Mouse (Mus musculus): Measurements from ENCODE around the gene Mfsd2b. TPM values are rescaled to one million over a fixed set of nuclear protein-coding genes. Genes with fewer than 3 reads are reported as not detected.
"Not testable (repeated sequence)": the region's sequence is repeated elsewhere in the genome, so short reads cannot be mapped to it uniquely, and the experiment has no call there.

Gene Mfsd2b
- 0.81 and 1.3 TPM in 2 replicates for polyA plus RNA-seq (2014; fragmentation: Nextera tagmentation; extraction: Ambion mirVana)

GRCm38 (mm10) chr12:4874161-4874927 lies at the start of gene Mfsd2b:
TSS of gene Mfsd2b (minus strand) at chr12:4874359.
- WGBS = 5% methylated on average over 24 of the region's 24 CpGs
- no peak within 1 kb of the TSS for H3K27ac ChIP-seq (ENCODE audit: low read depth, low read length)
- peak within 1 kb of the TSS; percentile 47 for H3K9ac ChIP-seq (ENCODE audit: low read depth, low read length)
- no peaks in the 10 kb centered on the region for H3K36me3 ChIP-seq (ENCODE audit: control insufficient read depth, insufficient read depth, low read length)
- H3K9me3 ChIP-seq (ENCODE audit: control insufficient read depth, low read length) = no peaks in the 10 kb centered on the region
- H3K4me2 ChIP-seq (replicated peaks; ENCODE audit: low read depth, low read length) = peak within 1 kb of the TSS; percentile 62
- H3K27me3 ChIP-seq (ENCODE audit: control insufficient read depth, insufficient read depth, low read length) = no peaks in the 10 kb centered on the region
- H3K4me3 ChIP-seq (ENCODE audit: low read length) = peak within 1 kb of the TSS; percentile 33
- peak; percentile 91 for ATAC-seq (ENCODE audit: low FRiP score, low TSS enrichment)
- no peaks in the 10 kb centered on the region for H3K4me1 ChIP-seq (ENCODE audit: control insufficient read depth, insufficient read depth, low read length)

- ATAC-seq (ENCODE audit: low FRiP score, low TSS enrichment) = peak; percentile 74
- Histone ChIP-seq H3K4me2 (replicated peaks; ENCODE audit: low read depth, low read length) (peak overlapping the region; percentile 67), H3K4me3 (ENCODE audit: low read length) (peak overlapping the region; percentile 66), H3K27ac (ENCODE audit: low read depth, low read length) (peak overlapping the region; percentile 96), H3K9me3 (ENCODE audit: control insufficient read depth, low read length) (no peaks in the 10 kb centered on the region), H3K4me1 (ENCODE audit: control insufficient read depth, insufficient read depth, low read length) (no peaks in the 10 kb centered on the region), H3K9ac (ENCODE audit: low read depth, low read length) (peak overlapping the region; percentile 99), H3K36me3 (ENCODE audit: control insufficient read depth, insufficient read depth, low read length) (no peaks in the 10 kb centered on the region), H3K27me3 (ENCODE audit: control insufficient read depth, insufficient read depth, low read length) (no peaks in the 10 kb centered on the region)
- under 1% methylated on average over 42 of the region's 48 CpGs for whole genome bisulfite sequencing
Observed at GRCm38 (mm10) chr12:4917805-4918591, 43.8 kb upstream of the Mfsd2b start.

GRCm38 (mm10) chr12:4916994-4917804 lies 43.0 kb upstream of the Mfsd2b start, which contains the start of gene Atad2b:
TSS of gene Atad2b (plus strand) at chr12:4917353.
- no peaks in the 10 kb centered on the region for H3K4me1 ChIP-seq (ENCODE audit: control insufficient read depth, insufficient read depth, low read length)
- peak within 1 kb of the TSS; percentile 67 for H3K4me2 ChIP-seq (replicated peaks; ENCODE audit: low read depth, low read length)
- H3K27me3 ChIP-seq (ENCODE audit: control insufficient read depth, insufficient read depth, low read length) = no peaks in the 10 kb centered on the region
- peak within 1 kb of the TSS; percentile 96 for H3K27ac ChIP-seq (ENCODE audit: low read depth, low read length)
- peak within 1 kb of the TSS; percentile 99 for H3K9ac ChIP-seq (ENCODE audit: low read depth, low read length)
- WGBS = 1% methylated on average over 80 of the region's 89 CpGs
- H3K4me3 ChIP-seq (ENCODE audit: low read length) = peak within 1 kb of the TSS; percentile 66
- H3K36me3 ChIP-seq (ENCODE audit: control insufficient read depth, insufficient read depth, low read length) = no peaks in the 10 kb centered on the region
- peak; percentile 99 for ATAC-seq (ENCODE audit: low FRiP score, low TSS enrichment)
- H3K9me3 ChIP-seq (ENCODE audit: control insufficient read depth, low read length) = no peaks in the 10 kb centered on the region

- WGBS = 87% methylated on average over 3 of the region's 3 CpGs
- ATAC-seq (ENCODE audit: low FRiP score, low TSS enrichment) = no peak
Observed at GRCm38 (mm10) chr12:4914944-4915343, 40.8 kb upstream of the Mfsd2b start.

GRCm38 (mm10) chr12:4914441-4914840 lies 40.3 kb upstream of the Mfsd2b start:
- Histone ChIP-seq H3K4me1 (ENCODE audit: control insufficient read depth, insufficient read depth, low read length) (no peaks in the 10 kb centered on the region), H3K4me3 (ENCODE audit: low read length) (no peak overlapping the region), H3K27ac (ENCODE audit: low read depth, low read length) (no peak overlapping the region), H3K36me3 (ENCODE audit: control insufficient read depth, insufficient read depth, low read length) (no peaks in the 10 kb centered on the region), H3K4me2 (replicated peaks; ENCODE audit: low read depth, low read length) (no peak overlapping the region), H3K9me3 (ENCODE audit: control insufficient read depth, low read length) (no peaks in the 10 kb centered on the region), H3K9ac (ENCODE audit: low read depth, low read length) (no peak overlapping the region), H3K27me3 (ENCODE audit: control insufficient read depth, insufficient read depth, low read length) (no peaks in the 10 kb centered on the region)
- WGBS = 64% methylated on average over 3 of the region's 3 CpGs
- ATAC-seq (ENCODE audit: low FRiP score, low TSS enrichment) = no peak

More at GRCm38 (mm10) chr12:4914944-4915343, 40.8 kb upstream of the Mfsd2b start:
- Histone ChIP-seq H3K4me2 (replicated peaks; ENCODE audit: low read depth, low read length) (no peak overlapping the region), H3K9me3 (ENCODE audit: control insufficient read depth, low read length) (no peaks in the 10 kb centered on the region), H3K36me3 (ENCODE audit: control insufficient read depth, insufficient read depth, low read length) (no peaks in the 10 kb centered on the region), H3K4me1 (ENCODE audit: control insufficient read depth, insufficient read depth, low read length) (no peaks in the 10 kb centered on the region), H3K27ac (ENCODE audit: low read depth, low read length) (no peak overlapping the region), H3K27me3 (ENCODE audit: control insufficient read depth, insufficient read depth, low read length) (no peaks in the 10 kb centered on the region), H3K4me3 (ENCODE audit: low read length) (no peak overlapping the region), H3K9ac (ENCODE audit: low read depth, low read length) (no peak overlapping the region)

- 67% methylated on average over 4 of the region's 4 CpGs for WGBS
- Histone ChIP-seq H3K27me3 (ENCODE audit: control insufficient read depth, insufficient read depth, low read length) (no peaks in the 10 kb centered on the region), H3K9me3 (ENCODE audit: control insufficient read depth, low read length) (no peaks in the 10 kb centered on the region), H3K4me3 (ENCODE audit: low read length) (no peak overlapping the region), H3K36me3 (ENCODE audit: control insufficient read depth, insufficient read depth, low read length) (no peaks in the 10 kb centered on the region), H3K9ac (ENCODE audit: low read depth, low read length) (no peak overlapping the region), H3K4me1 (ENCODE audit: control insufficient read depth, insufficient read depth, low read length) (no peaks in the 10 kb centered on the region), H3K4me2 (replicated peaks; ENCODE audit: low read depth, low read length) (no peak overlapping the region), H3K27ac (ENCODE audit: low read depth, low read length) (no peak overlapping the region)
- no peak for ATAC-seq (ENCODE audit: low FRiP score, low TSS enrichment)
Observed at GRCm38 (mm10) chr12:4911716-4912115, 37.6 kb upstream of the Mfsd2b start.

- not testable (repeated sequence) for H3K4me3 ChIP-seq (ENCODE audit: low read length); H3K27me3 ChIP-seq (ENCODE audit: control insufficient read depth, insufficient read depth, low read length); H3K4me2 ChIP-seq (replicated peaks; ENCODE audit: low read depth, low read length); H3K4me1 ChIP-seq (ENCODE audit: control insufficient read depth, insufficient read depth, low read length); H3K27ac ChIP-seq (ENCODE audit: low read depth, low read length); H3K9me3 ChIP-seq (ENCODE audit: control insufficient read depth, low read length); ATAC-seq (ENCODE audit: low FRiP score, low TSS enrichment); H3K9ac ChIP-seq (ENCODE audit: low read depth, low read length); H3K36me3 ChIP-seq (ENCODE audit: control insufficient read depth, insufficient read depth, low read length)
- WGBS = 91% methylated on average over 1 of the region's 1 CpGs
Observed at GRCm38 (mm10) chr12:4910496-4910895, 36.3 kb upstream of the Mfsd2b start.

GRCm38 (mm10) chr12:4908391-4908790 lies 34.2 kb upstream of the Mfsd2b start:
- Histone ChIP-seq H3K9ac (ENCODE audit: low read depth, low read length) (no peak overlapping the region), H3K4me2 (replicated peaks; ENCODE audit: low read depth, low read length) (no peak overlapping the region), H3K4me3 (ENCODE audit: low read length) (no peak overlapping the region; the same call in 1 of the 2 replicates), H3K27me3 (ENCODE audit: control insufficient read depth, insufficient read depth, low read length) (no peaks in the 10 kb centered on the region), H3K4me1 (ENCODE audit: control insufficient read depth, insufficient read depth, low read length) (no peaks in the 10 kb centered on the region), H3K27ac (ENCODE audit: low read depth, low read length) (no peak overlapping the region), H3K9me3 (ENCODE audit: control insufficient read depth, low read length) (no peaks in the 10 kb centered on the region), H3K36me3 (ENCODE audit: control insufficient read depth, insufficient read depth, low read length) (no peaks in the 10 kb centered on the region)
- no peak for ATAC-seq (ENCODE audit: low FRiP score, low TSS enrichment)
- WGBS = 89% methylated on average over 7 of the region's 7 CpGs
